In the genomic region with DNA sequence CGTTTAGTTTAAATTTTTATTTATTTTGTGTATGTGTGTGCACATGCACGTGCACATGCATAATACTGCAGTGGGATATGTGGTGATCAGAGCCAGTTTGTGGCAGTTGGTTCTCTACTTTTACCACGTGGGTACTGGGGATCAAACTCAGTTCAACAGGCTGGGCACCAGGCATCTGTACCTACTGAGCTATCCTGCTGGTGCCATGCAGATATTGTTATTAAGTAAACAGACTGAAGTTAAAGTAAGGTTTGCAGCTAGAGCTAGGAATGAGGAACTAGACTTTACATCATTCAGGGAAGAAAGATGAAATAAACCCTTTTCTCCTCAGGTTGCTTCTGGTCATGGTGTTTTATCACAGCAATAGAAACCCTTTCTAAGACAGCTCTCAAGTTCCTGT, we compare ENCODE assay signal across 30 mouse cellular contexts. TPM values are rescaled to one million over a fixed set of nuclear protein-coding genes. Genes with fewer than 3 reads are reported as not detected.
A peak's percentile ranks its signal among the peaks of the same experiment; 100 is the strongest.
DNase-seq lines count a peak whose midpoint lies in the region; ATAC-seq and TF ChIP-seq lines count a peak whose summit lies in the region.
"Had no signal": no experiment of that assay in that cellular context is flagged by ENCODE, and none has a peak within 500 bp of the region (broad histone marks: within the 10 kb centered on the region; RNA-seq: fewer than 3 reads in every experiment).

No protein-coding gene starts in this region.

- no peak for TF ChIP-seq EP300 in stomach, postnatal 0 days (optimal IDR thresholded peaks at IDR 0.05)

- no peak for TF ChIP-seq CTCF in stomach, postnatal 0 days (IDR thresholded peaks at IDR 0.05; ENCODE audit: low read depth)

- no peak overlapping the region for H3K27ac ChIP-seq in stomach, postnatal 0 days (replicated peaks)
- H3K27ac ChIP-seq: forebrain, embryonic 13.5 days; heart, embryonic 10.5 days; heart, embryonic 15.5 days; hindbrain, embryonic 13.5 days; kidney, embryonic 15.5 days; layer of hippocampus, adult 2 months; liver, embryonic 12.5 days; midbrain, embryonic 15.5 days had no signal

- peak; percentile 80 for DNase-seq in heart, adult 11 months
- no peak for DNase-seq in heart, postnatal 14 days
- DNase-seq in MN1 (ENCODE audit: low spot score): peak; percentile 8
- no peak for DNase-seq in stomach, postnatal 0 days (ENCODE audit: low spot score)
- no peak for DNase-seq in adrenal gland, adult 18-20 months (ENCODE audit: low spot score in 2 of 2)
- DNase-seq in left cerebral cortex, postnatal 10 days (ENCODE audit: extremely low spot score in 1 of 2, low spot score in 2 of 2): no peak
- DNase-seq: adrenal gland, postnatal 25 days; cerebellum, adult 18-20 months; cerebellum, postnatal 10 days; gastrocnemius, postnatal 10 days; heart, postnatal 36 days; kidney, adult 11 months; kidney, postnatal 25 days; left cerebral cortex, postnatal 4 days; liver, postnatal 0 days; lung, postnatal 4 days; right cerebral cortex, postnatal 4 days had no signal

- H3K4me1 ChIP-seq in stomach, postnatal 0 days (replicated peaks; ENCODE audit: control insufficient read depth, insufficient read depth): no peaks in the 10 kb centered on the region

- no peak overlapping the region for H3K4me3 ChIP-seq in stomach, postnatal 0 days (ENCODE audit: low read depth, low read length)
- H3K4me3 ChIP-seq: erythroblast, embryonic 14.5 days; forebrain, embryonic 13.5 days; heart, embryonic 10.5 days; heart, embryonic 15.5 days; hindbrain, embryonic 13.5 days; kidney, embryonic 15.5 days; layer of hippocampus, adult 2 months; liver, embryonic 12.5 days; midbrain, embryonic 15.5 days had no signal

- H3K4me2 ChIP-seq in stomach, postnatal 0 days (replicated peaks; ENCODE audit: low read depth): no peak overlapping the region
- H3K4me2 ChIP-seq: forebrain, embryonic 13.5 days; heart, embryonic 15.5 days; hindbrain, embryonic 13.5 days; kidney, embryonic 15.5 days; liver, embryonic 12.5 days; midbrain, embryonic 15.5 days had no signal

- peak; percentile 66 for ATAC-seq in megakaryocyte progenitor cell, adult 5-6 weeks (replicated peaks; ENCODE audit: poor library complexity)
- ATAC-seq in stomach, postnatal 0 days (ENCODE audit: low FRiP score, low TSS enrichment): no peak
- ATAC-seq: CD4-positive, CD25-positive, alpha-beta regulatory T cell, adult 4 months; forebrain, embryonic 13.5 days; liver, embryonic 12.5 days; liver, postnatal 0 days; midbrain, embryonic 15.5 days; Patski had no signal

- H3K36me3 ChIP-seq in stomach, postnatal 0 days (ENCODE audit: control insufficient read depth, insufficient read depth, low read length): no peaks in the 10 kb centered on the region
- H3K36me3 ChIP-seq: heart, embryonic 15.5 days; hindbrain, embryonic 13.5 days; midbrain, embryonic 15.5 days had no signal

- intact Hi-C loops in heart, postnatal 14 days (cut with DNase I): no loop called here
- intact Hi-C loops in left cerebral cortex, postnatal 10 days (cut with DNase I): no loop called here

- H3K9ac ChIP-seq in stomach, postnatal 0 days (ENCODE audit: low read length): no peak overlapping the region
- H3K9ac ChIP-seq: forebrain, embryonic 13.5 days; heart, embryonic 15.5 days; hindbrain, embryonic 13.5 days; kidney, embryonic 15.5 days; liver, embryonic 12.5 days; liver, postnatal 0 days; midbrain, embryonic 15.5 days had no signal

- 62% methylated on average over 3 of the region's 3 CpGs for WGBS in stomach, postnatal 0 days

- no peaks in the 10 kb centered on the region for H3K9me3 ChIP-seq in stomach, postnatal 0 days (ENCODE audit: control insufficient read depth, low read length)
- H3K9me3 ChIP-seq: forebrain, embryonic 13.5 days; heart, embryonic 10.5 days; heart, embryonic 15.5 days; hindbrain, embryonic 13.5 days; kidney, embryonic 15.5 days; liver, embryonic 12.5 days; midbrain, embryonic 15.5 days had no signal

- H3K27me3 ChIP-seq in stomach, postnatal 0 days (ENCODE audit: control insufficient read depth, insufficient read depth, low read length): no peaks in the 10 kb centered on the region
- H3K27me3 ChIP-seq: forebrain, embryonic 13.5 days; heart, embryonic 15.5 days; hindbrain, embryonic 13.5 days; kidney, embryonic 15.5 days; liver, embryonic 12.5 days; midbrain, embryonic 15.5 days; Patski had no signal

RNA-seq across cellular contexts. Expression of a gene that starts 7.0 kb away (rescaled TPM):
- total RNA-seq in heart, postnatal 14 days (2021): 10 to 100 TPM; 44.8 to 45.0 TPM
- total RNA-seq in megakaryocyte progenitor cell, adult 5-6 weeks (2015): 126 and 131 TPM in 2 replicates
- total RNA-seq in megakaryocyte progenitor cell, adult 5-6 weeks (2017): 69.8 and 118 TPM in 2 replicates
- 16.3 and 19.0 TPM in 2 replicates for polyA plus RNA-seq in stomach, postnatal 0 days (2015; fragmentation: Nextera tagmentation; extraction: Ambion mirVana)
- 10 to 100 TPM; 54.1 to 59.7 TPM for total RNA-seq in adrenal gland, adult 18-20 months (2021)
- 10 to 100 TPM; 48.0 to 56.5 TPM for total RNA-seq in left cerebral cortex, postnatal 10 days (2021)

RNA-seq across cellular contexts. Expression of a gene that starts 13.1 kb away (rescaled TPM):
- 1,000 to 10,000 TPM; 1,427 to 1,430 TPM for total RNA-seq in heart, postnatal 14 days (2021)
- total RNA-seq in megakaryocyte progenitor cell, adult 5-6 weeks (2015): 175 and 219 TPM in 2 replicates
- total RNA-seq in megakaryocyte progenitor cell, adult 5-6 weeks (2017): 84.9 and 94.9 TPM in 2 replicates
- polyA plus RNA-seq in stomach, postnatal 0 days (2015; fragmentation: Nextera tagmentation; extraction: Ambion mirVana): 884 and 979 TPM in 2 replicates
- 100 to 1,000 TPM; 725 to 859 TPM for total RNA-seq in adrenal gland, adult 18-20 months (2021)
- total RNA-seq in left cerebral cortex, postnatal 10 days (2021): 100 to 1,000 TPM; 341 to 350 TPM

RNA-seq across cellular contexts. Expression of a gene that starts 25.4 kb away (rescaled TPM):
- total RNA-seq in heart, postnatal 14 days (2021): under 1 TPM; 0.33 to 0.34 TPM
- not detected in 2 replicates for total RNA-seq in megakaryocyte progenitor cell, adult 5-6 weeks (2015)
- total RNA-seq in megakaryocyte progenitor cell, adult 5-6 weeks (2017): not detected in 2 replicates
- 0.73 and 0.82 TPM in 2 replicates for polyA plus RNA-seq in stomach, postnatal 0 days (2015; fragmentation: Nextera tagmentation; extraction: Ambion mirVana)
- 100 to 1,000 TPM; 605 to 839 TPM for total RNA-seq in adrenal gland, adult 18-20 months (2021)
- total RNA-seq in left cerebral cortex, postnatal 10 days (2021): not detected
- total RNA-seq: layer of hippocampus, adult 2 months; layer of hippocampus, postnatal 14 days; left cerebral cortex, postnatal 4 days had no signal

Comparison
In these comparisons a context has a peak if more than half of its experiments do, and no peak if none do; other contexts are left out.
1. DNase-seq: peak in heart, adult 11 months (single experiment) and MN1 (single experiment); none in heart, postnatal 14 days (0 of 2), stomach, postnatal 0 days (single experiment), adrenal gland, adult 18-20 months (0 of 2) and left cerebral cortex, postnatal 10 days (0 of 2).
2. RNA of a gene that starts 25.4 kb away (total RNA-seq): 605 to 839 TPM in adrenal gland, adult 18-20 months; 0.33 to 0.34 TPM in heart, postnatal 14 days, not detected in left cerebral cortex, postnatal 10 days and not detected in megakaryocyte progenitor cell, adult 5-6 weeks; every median in the first group is over 100 times any median in the second.